Mouse (Mus musculus) ES-Bruce4 (cell line): ENCODE measurements around the gene Sdsl.

Experiments used
- CTCF ChIP-seq: IDR thresholded peaks from one replicate; pipeline ENCODE4 v1.8.1; 2011; ENCODE audit warnings: low read depth, low read length
- EP300 ChIP-seq: IDR thresholded peaks from 2 replicates; pipeline ENCODE4 v1.6.1; 2011; ENCODE audit warnings: low read depth, low read length; ENCODE audit not compliant: insufficient read depth
- POLR2A ChIP-seq: IDR thresholded peaks from one replicate; pipeline ENCODE4 v1.8.1; 2011; ENCODE audit warnings: low read length; ENCODE audit not compliant: insufficient read depth

DNA sequence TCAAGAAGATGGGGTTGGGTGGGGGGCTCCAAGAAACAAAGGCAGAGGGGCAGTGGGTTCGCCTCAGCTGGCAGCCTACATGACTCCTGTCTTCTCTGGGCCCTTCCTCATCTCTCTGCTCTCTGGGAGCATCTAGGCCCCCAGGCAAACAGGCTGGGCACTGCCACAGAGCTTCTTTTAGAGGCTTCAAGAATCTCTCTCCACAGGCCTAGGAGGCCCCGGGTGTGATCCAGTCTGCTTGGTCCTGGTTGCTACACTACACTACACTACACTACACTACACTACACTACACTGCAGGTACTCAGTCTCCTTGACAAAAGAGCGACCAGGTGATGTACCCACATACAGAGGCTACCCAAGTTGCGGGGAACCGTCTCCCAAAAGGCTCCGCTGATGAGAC lies 42.9 kb downstream of the Sdsl start:
- no peak for TF ChIP-seq CTCF
- TF ChIP-seq EP300, result no peak
- TF ChIP-seq POLR2A, result no peak
